20 mouse cellular contexts compared by ENCODE assay signal in genomic region chr17:5553556-5553955, GRCm38 (mm10).
DNase-seq lines count a peak whose midpoint lies in the region; ATAC-seq and TF ChIP-seq lines count a peak whose summit lies in the region.
"Had no signal": no experiment of that assay in that cellular context is flagged by ENCODE, and none has a peak within 500 bp of the region (broad histone marks: within the 10 kb centered on the region; RNA-seq: fewer than 3 reads in every experiment).

No protein-coding gene starts in this region.

- no peak overlapping the region for H3K4me2 ChIP-seq in heart, embryonic 11.5 days
- H3K4me2 ChIP-seq: forebrain, embryonic 15.5 days; lung, embryonic 15.5 days; midbrain, embryonic 12.5 days had no signal

- no peaks in the 10 kb centered on the region for H3K9me3 ChIP-seq in heart, embryonic 11.5 days (replicated peaks; ENCODE audit: control insufficient read depth, low read length)
- H3K9me3 ChIP-seq: forebrain, embryonic 15.5 days; lung, embryonic 15.5 days; midbrain, embryonic 12.5 days had no signal

- H3K27me3 ChIP-seq in kidney, adult 2 months (replicated peaks; ENCODE audit: control insufficient read depth, insufficient read depth, low read length), result no peaks in the 10 kb centered on the region
- H3K27me3 ChIP-seq in heart, embryonic 11.5 days (ENCODE audit: control insufficient read depth, insufficient read depth, low read length), result no peaks in the 10 kb centered on the region
- H3K27me3 ChIP-seq: forebrain, embryonic 15.5 days; lung, embryonic 15.5 days; midbrain, embryonic 12.5 days; Patski had no signal

- H3K4me3 ChIP-seq in kidney, adult 2 months (ENCODE audit: insufficient read depth, low read depth, low read length), result no peak overlapping the region
- H3K4me3 ChIP-seq in heart, embryonic 11.5 days (ENCODE audit: low read depth, low read length), result no peak overlapping the region
- H3K4me3 ChIP-seq: erythroblast, embryonic 14.5 days; forebrain, embryonic 15.5 days; gastrocnemius, adult 2 months; lung, embryonic 15.5 days; midbrain, embryonic 12.5 days had no signal

- WGBS in kidney, adult 2 months, result 76% methylated on average over 5 of the region's 5 CpGs
- WGBS in heart, embryonic 11.5 days (ENCODE audit: insufficient replicate concordance), result 81% methylated on average over 5 of the region's 5 CpGs

- TF ChIP-seq CTCF in kidney, adult 2 months (conservative IDR thresholded peaks at IDR 0.05; ENCODE audit: insufficient read depth, insufficient read length, low read depth, low read length), result no peak

- H3K27ac ChIP-seq in kidney, adult 2 months (ENCODE audit: insufficient read depth, low read depth, low read length), result no peak overlapping the region
- H3K27ac ChIP-seq in heart, embryonic 11.5 days (ENCODE audit: low read depth, low read length), result no peak overlapping the region
- H3K27ac ChIP-seq: forebrain, embryonic 15.5 days; gastrocnemius, adult 2 months; lung, embryonic 15.5 days; midbrain, embryonic 12.5 days had no signal

- DNase-seq in kidney, adult 2 months, result peak; percentile 34
- no peak for DNase-seq in kidney, adult 11 months
- DNase-seq in urinary bladder, postnatal 14 days (ENCODE audit: low spot score), result peak; percentile 18
- DNase-seq in urinary bladder, postnatal 25 days (ENCODE audit: low spot score), result no peak
- peak; percentile 60 to 66 for DNase-seq in cerebellum, postnatal 14 days
- no peak for DNase-seq in frontal cortex, postnatal 10 days (ENCODE audit: low spot score in 2 of 2)
- DNase-seq: B cell, adult 2 months; gastrocnemius, adult 2 months; heart, postnatal 4 days; kidney, postnatal 4 days; liver; right cerebral cortex, postnatal 14 days; thymus, postnatal 36 days had no signal

- no peak overlapping the region for H3K9ac ChIP-seq in heart, embryonic 11.5 days (ENCODE audit: low read depth, low read length)
- H3K9ac ChIP-seq: forebrain, embryonic 15.5 days; lung, embryonic 15.5 days; midbrain, embryonic 12.5 days had no signal

- no peak for TF ChIP-seq POLR2A in kidney, adult 2 months (IDR thresholded peaks at IDR 0.05; ENCODE audit: low read depth, low read length)

- no peaks in the 10 kb centered on the region for H3K4me1 ChIP-seq in kidney, adult 2 months (ENCODE audit: control insufficient read depth, insufficient read depth, low read length)
- no peaks in the 10 kb centered on the region for H3K4me1 ChIP-seq in heart, embryonic 11.5 days (ENCODE audit: control insufficient read depth, insufficient read depth, low read length)
- H3K4me1 ChIP-seq: lung, embryonic 15.5 days; midbrain, embryonic 12.5 days had no signal

- no peaks in the 10 kb centered on the region for H3K36me3 ChIP-seq in kidney, adult 2 months (ENCODE audit: control insufficient read depth, insufficient read depth, low read length)
- H3K36me3 ChIP-seq in heart, embryonic 11.5 days (ENCODE audit: control insufficient read depth, insufficient read depth, low read length), result no peaks in the 10 kb centered on the region
- H3K36me3 ChIP-seq: forebrain, embryonic 15.5 days; lung, embryonic 15.5 days; midbrain, embryonic 12.5 days had no signal

- ATAC-seq in heart, embryonic 11.5 days (replicated peaks; ENCODE audit: insufficient number of reproducible peaks, low FRiP score, low TSS enrichment), result no peak
- ATAC-seq: activated CD4-positive, CD25-positive, alpha-beta regulatory T cell, adult 4 months; forebrain, embryonic 15.5 days; Patski had no signal

Comparison
In these comparisons a context has a peak if more than half of its experiments do, and no peak if none do; other contexts are left out.
1. DNase-seq: peak in kidney, adult 2 months (single experiment), urinary bladder, postnatal 14 days (single experiment) and cerebellum, postnatal 14 days (2 of 2); none in kidney, adult 11 months (single experiment), urinary bladder, postnatal 25 days (single experiment) and frontal cortex, postnatal 10 days (0 of 2).